Mouse (Mus musculus) layer of hippocampus, adult 2 months (tissue): ENCODE results near the gene Otof. TPM values are rescaled to one million over a fixed set of nuclear protein-coding genes. Genes with fewer than 3 reads are reported as not detected.

Source experiments
- DNase-seq, 2 experiments: peaks; one replicate each; pipeline ENCODE4 v3.0.0; 2022; ENCODE audit warnings: low spot score in 2 of 2
- H3K27ac ChIP-seq: fragments of 200-600 bp; 2 replicates; pipeline ENCODE4 v1.8.1; 2022
- H3K4me3 ChIP-seq: fragments of 200-600 bp; 2 replicates; pipeline ENCODE4 v1.8.1; 2022; ENCODE audit warnings: mild to moderate bottlenecking
- CTCF ChIP-seq: fragments of 200-600 bp; conservative IDR thresholded peaks from 2 replicates; pipeline ENCODE4 v1.8.1; 2022; ENCODE audit warnings: antibody characterized with exemption, mild to moderate bottlenecking, moderate library complexity
- long read RNA-seq, 2 experiments: library from polyadenylated mRNA; stranded (forward); transcript quantifications; one replicate each; pipeline ENCODE4 v2.0.0; 2021; ENCODE audit warnings: borderline mapping rate in 2 of 2
- total RNA-seq, 2 experiments: library from RNA; stranded (reverse); gene quantifications; 2 replicates each; pipeline ENCODE4 v1.2.3; 2021

Otof gene
- total RNA-seq, result 1 to 10 TPM; 4.2 to 4.4 TPM
- long read RNA-seq, experiment 1, partial matches to known transcripts, result 0 of 11 reads
- long read RNA-seq, experiment 1, other reads (novel, unspliced or antisense), result 11 of 11 reads
- long read RNA-seq, experiment 2, partial matches to known transcripts, result 3 of 11 reads
- long read RNA-seq, experiment 2, other reads (novel, unspliced or antisense), result 8 of 11 reads

- Histone ChIP-seq H3K27ac (no peak within 1 kb of the TSS), H3K4me3 (peak within 1 kb of the TSS; percentile 22)
- TF ChIP-seq CTCF, result no peak
- peak; percentile 56 to 67 for DNase-seq
Observed at GRCm38 (mm10) chr5:30461821-30462220, at the start of gene Otof. TSS of gene Otof (minus strand) at chr5:30461932.

DNA sequence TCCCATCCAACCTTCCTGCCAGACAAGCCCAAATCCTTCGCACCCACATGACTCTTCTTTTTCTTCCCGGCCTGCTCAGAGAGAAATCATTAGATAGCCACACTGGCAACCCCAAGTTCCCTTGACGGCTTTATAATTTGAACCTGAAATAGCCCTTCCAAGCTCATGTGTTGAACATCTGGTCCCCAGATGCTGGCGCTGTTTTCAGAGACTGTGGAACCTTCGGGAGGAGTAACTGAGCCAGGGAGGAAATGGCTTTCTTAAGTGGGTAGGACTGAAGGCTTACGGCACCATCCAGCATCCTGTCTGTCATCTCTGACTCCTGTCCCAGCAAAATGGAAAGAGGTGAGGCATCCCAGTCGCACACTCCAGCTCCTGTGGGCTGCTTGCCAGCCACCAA is 35.6 kb upstream of the Otof start:
- H3K27ac ChIP-seq, result no peak overlapping the region
- no peak for DNase-seq
- no peak overlapping the region for H3K4me3 ChIP-seq
- TF ChIP-seq CTCF, result no peak

DNA sequence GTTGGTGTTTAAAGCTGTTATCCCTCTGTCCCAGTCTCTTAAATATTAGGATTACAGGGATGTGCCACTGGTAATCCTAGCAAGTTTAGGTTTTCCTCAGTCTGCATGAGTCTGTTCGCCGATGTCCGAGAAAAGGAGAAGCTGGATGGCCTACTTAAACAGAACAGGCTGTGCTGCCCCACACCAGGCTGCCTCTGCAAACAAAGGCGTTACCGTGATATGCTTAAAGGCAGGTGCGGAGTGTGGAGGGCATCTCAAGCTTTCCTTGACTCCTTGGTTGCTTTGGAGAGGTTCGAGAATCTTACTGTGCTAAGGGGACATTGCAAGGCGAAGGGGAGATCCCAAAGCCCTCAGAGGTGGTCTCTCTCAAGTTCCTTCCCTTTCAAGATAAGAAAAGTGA is 35.1 kb upstream of the Otof start:
- Histone ChIP-seq H3K4me3 (no peak overlapping the region), H3K27ac (no peak overlapping the region)
- TF ChIP-seq CTCF, result no peak
- no peak for DNase-seq

DNA sequence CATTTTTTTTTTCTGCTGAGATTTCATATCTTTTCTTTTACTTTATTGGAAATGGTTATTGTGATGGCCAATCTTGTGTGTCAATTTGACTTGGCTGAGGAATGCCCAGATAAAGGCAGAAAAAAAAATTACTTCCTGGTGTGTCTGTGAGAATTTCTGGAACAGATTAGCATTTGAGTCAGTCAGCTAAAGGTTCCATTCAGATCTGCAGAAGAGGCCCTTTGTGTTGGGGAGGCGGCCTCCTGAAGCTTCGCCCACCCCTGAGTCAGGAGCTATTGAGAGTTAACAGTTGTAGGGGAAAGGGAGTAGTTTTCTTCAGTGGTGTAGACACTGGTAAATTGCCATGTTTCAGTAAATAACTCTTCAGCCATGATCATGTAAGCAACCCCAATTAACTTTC is 33.6 kb upstream of the Otof start:
- no peak overlapping the region for H3K4me3 ChIP-seq
- TF ChIP-seq CTCF, result no peak
- DNase-seq, result no peak

GRCm38 (mm10) chr5:30494606-30495005 is 32.9 kb upstream of the Otof start:
- no peak for DNase-seq
- no peak overlapping the region for H3K27ac ChIP-seq
- no peak overlapping the region for H3K4me3 ChIP-seq
- no peak for TF ChIP-seq CTCF

More for the DNA sequence above, 33.6 kb upstream of the Otof start:
- H3K27ac ChIP-seq, result no peak overlapping the region

DNA sequence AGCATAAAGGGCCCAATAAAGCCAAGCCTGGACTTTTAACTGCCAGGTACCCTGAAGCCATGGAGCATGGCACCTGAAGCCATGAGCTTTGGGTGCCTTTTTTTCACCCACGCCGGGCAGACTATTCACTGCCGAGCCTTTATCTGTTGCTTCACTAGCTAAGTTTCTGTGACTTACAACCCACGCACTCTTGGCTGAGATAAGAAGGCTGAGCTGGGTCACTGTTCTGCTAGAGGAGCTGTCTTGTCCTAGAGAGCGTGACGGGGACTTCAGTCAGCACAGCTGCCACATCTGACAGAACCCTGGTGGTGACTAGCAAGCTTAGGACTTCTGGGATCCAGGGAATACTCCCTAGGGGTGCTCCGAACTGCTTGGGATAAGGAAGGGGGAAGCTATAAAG is 32.0 kb upstream of the Otof start:
- DNase-seq, result no peak
- no peak overlapping the region for H3K27ac ChIP-seq
- H3K4me3 ChIP-seq, result no peak overlapping the region
- no peak for TF ChIP-seq CTCF

- H3K27ac ChIP-seq, result no peak overlapping the region
- no peak overlapping the region for H3K4me3 ChIP-seq
- TF ChIP-seq CTCF, result no peak
- DNase-seq, result no peak
Observed at GRCm38 (mm10) chr5:30490845-30491244, 29.1 kb upstream of the Otof start.

GRCm38 (mm10) chr5:30490215-30490614 is 28.5 kb upstream of the Otof start:
- no peak for DNase-seq
- H3K27ac ChIP-seq, result no peak overlapping the region
- TF ChIP-seq CTCF, result no peak
- no peak overlapping the region for H3K4me3 ChIP-seq

- DNase-seq, result no peak
- no peak for TF ChIP-seq CTCF
Observed at GRCm38 (mm10) chr5:30485136-30485535, 23.4 kb upstream of the Otof start.

DNA sequence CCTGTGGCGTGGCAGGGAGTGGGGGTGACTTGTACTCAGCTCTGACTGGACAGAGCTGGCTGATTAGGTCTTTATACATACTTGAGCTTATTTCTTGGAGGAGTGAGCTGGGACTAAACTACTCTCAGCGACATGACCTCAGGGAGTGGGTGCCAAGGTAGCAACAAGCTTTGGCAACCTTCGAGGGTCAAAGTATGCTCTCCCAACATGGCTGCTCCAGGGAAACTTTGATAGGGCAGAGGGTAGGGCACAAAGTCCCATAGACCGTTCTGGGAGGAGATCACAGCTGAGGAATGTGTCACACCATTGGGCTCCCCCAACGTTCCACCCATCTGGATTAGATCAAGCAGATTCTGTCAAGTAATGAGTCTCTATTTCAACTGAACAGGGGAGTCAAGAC is 22.9 kb upstream of the Otof start:
- Histone ChIP-seq H3K4me3 (no peak overlapping the region), H3K27ac (no peak overlapping the region)
- no peak for TF ChIP-seq CTCF
- no peak for DNase-seq

More at GRCm38 (mm10) chr5:30485136-30485535, 23.4 kb upstream of the Otof start:
- Histone ChIP-seq H3K4me3 (no peak overlapping the region), H3K27ac (no peak overlapping the region)

GRCm38 (mm10) chr5:30483533-30483932 is 21.8 kb upstream of the Otof start:
- TF ChIP-seq CTCF, result no peak
- no peak for DNase-seq
- Histone ChIP-seq H3K4me3 (no peak overlapping the region), H3K27ac (no peak overlapping the region)

- no peak overlapping the region for H3K27ac ChIP-seq
- peak; percentile 50 to 77 for DNase-seq
- H3K4me3 ChIP-seq, result no peak overlapping the region
- TF ChIP-seq CTCF, result peak; percentile 77
Observed at GRCm38 (mm10) chr5:30482319-30482718, 20.6 kb upstream of the Otof start.

DNA sequence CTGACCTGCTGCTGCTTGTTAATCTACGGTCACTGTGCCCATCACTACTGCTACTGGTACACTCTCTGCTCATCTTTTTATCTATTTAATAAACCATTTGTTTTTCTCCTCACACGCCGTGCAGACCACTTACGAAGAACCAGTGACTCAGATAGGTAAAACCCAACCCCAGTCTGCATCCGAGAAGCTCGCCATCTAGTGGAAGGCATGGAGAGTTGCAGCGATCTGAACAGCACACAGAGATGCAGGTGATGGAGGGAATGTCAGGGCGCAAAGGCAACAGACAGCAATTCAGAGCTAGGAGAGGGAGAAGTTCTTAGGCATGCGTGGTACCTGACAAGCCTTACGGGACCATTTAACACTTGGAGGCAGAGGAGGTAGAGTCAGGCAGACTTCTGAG is 14.8 kb upstream of the Otof start:
- no peak overlapping the region for H3K27ac ChIP-seq
- peak; percentile 16 to 59 for DNase-seq
- peak; percentile 94 for TF ChIP-seq CTCF
- no peak overlapping the region for H3K4me3 ChIP-seq

GRCm38 (mm10) chr5:30472148-30472547 is 10.4 kb upstream of the Otof start:
- no peak for TF ChIP-seq CTCF
- no peak for DNase-seq
- no peak overlapping the region for H3K4me3 ChIP-seq
- no peak overlapping the region for H3K27ac ChIP-seq
